Mouse (Mus musculus) embryonic fibroblast, embryonic 13.5 days (primary cell): ENCODE data around the gene AC141477.1.

Source experiments
- CTCF ChIP-seq: IDR thresholded peaks from 2 replicates; pipeline ENCODE4 v1.5.1; 2011; ENCODE audit warnings: mild to moderate bottlenecking, control low read depth, low read length, moderate library complexity, borderline replicate concordance; ENCODE audit not compliant: insufficient read depth
- POLR2A ChIP-seq: IDR thresholded peaks from 2 replicates; pipeline ENCODE4 v1.6.1; 2011; ENCODE audit warnings: low read depth, mild to moderate bottlenecking, control low read depth, low read length, moderate library complexity

GRCm38 (mm10) chr10:76481480-76481879 lies 41.2 kb upstream of the AC141477.1 start:
- TF ChIP-seq POLR2A (no peak), CTCF (no peak)
